Mouse (Mus musculus) bone marrow, adult 2 months (tissue): ENCODE measurements at regions not wholly inside any gene's neighbourhood (a gene's known extent, or its start where the extent isn't known, plus 50 kb on each side); places are given as distances from the start of the nearest gene placed in this dataset.

Source experiments
- CTCF ChIP-seq: fragments of 200-500 bp; IDR thresholded peaks from 2 replicates; pipeline ENCODE4 v1.5.1; 2011; ENCODE audit warnings: low read length, control low read depth; ENCODE audit not compliant: control insufficient read depth, insufficient read depth
- POLR2A ChIP-seq: fragments of 200-500 bp; IDR thresholded peaks from 2 replicates; pipeline ENCODE4 v1.6.1; 2011; ENCODE audit warnings: low read depth, mild to moderate bottlenecking, control low read depth, low read length, borderline replicate concordance; ENCODE audit not compliant: control insufficient read depth

GRCm38 (mm10) chr15:62161975-62162647 lies 1239.3 kb upstream of the A1bg start:
- no peak for TF ChIP-seq CTCF
- TF ChIP-seq POLR2A, result no peak
